Mouse (Mus musculus) heart, adult 2 months (tissue): ENCODE data around the gene Nags.

Experiments
- CTCF ChIP-seq: fragments of 200-600 bp; IDR thresholded peaks from 2 replicates; pipeline ENCODE4 v1.8.1; 2022; ENCODE audit warnings: antibody characterized with exemption, mild to moderate bottlenecking, moderate library complexity
- EP300 ChIP-seq: fragments of 200-500 bp; IDR thresholded peaks from 2 replicates; pipeline ENCODE4 v1.6.1; 2011; ENCODE audit warnings: low read depth, low read length, control low read depth; ENCODE audit not compliant: insufficient read depth
- POLR2A ChIP-seq: fragments of 200-500 bp; IDR thresholded peaks from 2 replicates; pipeline ENCODE4 v1.6.1; 2011; ENCODE audit warnings: mild to moderate bottlenecking, low read depth, low read length, control low read depth; ENCODE audit not compliant: insufficient read depth

- no peak for TF ChIP-seq CTCF
- TF ChIP-seq POLR2A, result no peak
- TF ChIP-seq EP300, result no peak
These were observed 29.1 kb upstream of the Nags start for GRCm38 (mm10) chr11:102116241-102116640.
